Mouse (Mus musculus): ENCODE measurements at regions not wholly inside any gene's neighbourhood (a gene's known extent, or its start where the extent isn't known, plus 50 kb on each side); places are given as distances from the start of the nearest gene placed in this dataset.

DNA sequence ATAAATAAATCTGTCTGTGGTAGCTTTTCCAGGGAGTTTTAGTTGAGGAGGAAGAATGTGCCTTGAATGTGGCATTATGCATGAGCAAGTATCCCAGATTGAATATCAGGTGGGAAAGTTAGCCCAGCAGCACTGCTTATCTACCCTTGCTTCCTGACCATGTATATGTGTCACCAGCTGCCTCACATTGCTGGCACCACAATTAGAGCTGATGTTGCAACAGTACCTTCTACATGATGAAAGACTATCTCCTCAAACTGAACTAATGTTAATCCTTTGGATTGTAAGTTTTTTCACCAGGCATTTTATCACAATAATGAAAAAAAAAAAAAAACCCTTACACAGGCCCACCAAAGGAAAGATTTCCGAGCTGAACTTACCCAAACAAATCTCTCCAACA is 103.1 kb upstream of the Meox2 start:
- TF ChIP-seq USF1 (IDR thresholded peaks at IDR 0.05; ENCODE audit: low read depth), result no peak
- peak; percentile 89 for TF ChIP-seq CEBPB (IDR thresholded peaks at IDR 0.05; ENCODE audit: insufficient read depth, poor library complexity, severe bottlenecking)
- no peak for TF ChIP-seq MAX (IDR thresholded peaks at IDR 0.05; ENCODE audit: low read depth)
- no peak for TF ChIP-seq POLR2A (IDR thresholded peaks at IDR 0.05; ENCODE audit: insufficient read length, low read depth)
- no peak for TF ChIP-seq POLR2AphosphoS2 (IDR thresholded peaks at IDR 0.05; ENCODE audit: insufficient read length, low read depth)
- no peak for TF ChIP-seq SRF (IDR thresholded peaks at IDR 0.05; ENCODE audit: control insufficient read depth, insufficient read length, low read depth)
- no peak for TF ChIP-seq E2F4 (IDR thresholded peaks at IDR 0.05; ENCODE audit: insufficient read depth)
